Mouse (Mus musculus): Measurements from ENCODE around the gene Ddx4. TPM values are rescaled to one million over a fixed set of nuclear protein-coding genes. Genes with fewer than 3 reads are reported as not detected.
"Not testable (repeated sequence)": the region's sequence is repeated elsewhere in the genome, so short reads cannot be mapped to it uniquely, and the experiment has no call there.

Gene Ddx4
- polyA plus RNA-seq, 1 experiment = not detected

GRCm38 (mm10) chr13:112604411-112604810 lies 47.9 kb downstream of the Ddx4 start:
- H3K4me2 ChIP-seq (ENCODE audit: low read depth) = no peak overlapping the region
- no peak overlapping the region for H3ac ChIP-seq (ENCODE audit: control insufficient read depth, insufficient read length)
- TF ChIP-seq REST (IDR thresholded peaks at IDR 0.05; ENCODE audit: insufficient read depth, insufficient read length) (no peak), MAX (IDR thresholded peaks at IDR 0.05; ENCODE audit: low read depth) (no peak), POLR2A (IDR thresholded peaks at IDR 0.05; ENCODE audit: insufficient read length, low read depth) (no peak), TCF3 (IDR thresholded peaks at IDR 0.05; ENCODE audit: insufficient read length, low read depth) (no peak), USF1 (IDR thresholded peaks at IDR 0.05; ENCODE audit: low read depth) (no peak), E2F4 (IDR thresholded peaks at IDR 0.05; ENCODE audit: insufficient read depth) (no peak), CEBPB (IDR thresholded peaks at IDR 0.05; ENCODE audit: insufficient read depth, poor library complexity, severe bottlenecking) (no peak), SRF (IDR thresholded peaks at IDR 0.05; ENCODE audit: control insufficient read depth, insufficient read length, low read depth) (no peak)
- no peaks in the 10 kb centered on the region for H3K79me2 ChIP-seq (ENCODE audit: control insufficient read depth, insufficient read depth)
- no peak overlapping the region for H3K4me3 ChIP-seq
- peaks cover 21% of the 10 kb centered on the region for H3K27me3 ChIP-seq (ENCODE audit: control insufficient read depth, insufficient read depth, insufficient read length)
- no peaks in the 10 kb centered on the region for H3K36me3 ChIP-seq (ENCODE audit: control insufficient read depth, insufficient read depth)

DNA sequence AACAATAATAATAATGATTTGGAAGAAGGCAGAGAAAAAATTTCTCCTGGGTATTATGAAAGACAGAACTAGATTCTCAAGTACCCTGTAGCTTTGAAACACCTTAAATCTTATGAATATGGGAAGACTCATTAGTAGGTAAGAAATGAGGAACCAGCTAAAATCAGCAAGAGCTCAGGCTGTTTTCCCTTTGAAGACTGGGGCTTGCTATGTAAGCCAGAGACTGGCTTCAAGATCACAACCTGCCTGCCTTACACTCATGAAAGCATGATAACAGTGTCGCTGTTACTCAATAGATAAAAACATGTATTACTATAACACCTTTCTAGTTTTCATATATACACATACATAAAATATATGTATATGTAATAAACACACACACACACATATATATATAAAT lies 48.4 kb downstream of the Ddx4 start:
- Histone ChIP-seq H3K36me3 (ENCODE audit: control insufficient read depth, insufficient read depth) (no peaks in the 10 kb centered on the region), H3K27me3 (ENCODE audit: control insufficient read depth, insufficient read depth, insufficient read length) (peaks cover 21% of the 10 kb centered on the region)

DNA sequence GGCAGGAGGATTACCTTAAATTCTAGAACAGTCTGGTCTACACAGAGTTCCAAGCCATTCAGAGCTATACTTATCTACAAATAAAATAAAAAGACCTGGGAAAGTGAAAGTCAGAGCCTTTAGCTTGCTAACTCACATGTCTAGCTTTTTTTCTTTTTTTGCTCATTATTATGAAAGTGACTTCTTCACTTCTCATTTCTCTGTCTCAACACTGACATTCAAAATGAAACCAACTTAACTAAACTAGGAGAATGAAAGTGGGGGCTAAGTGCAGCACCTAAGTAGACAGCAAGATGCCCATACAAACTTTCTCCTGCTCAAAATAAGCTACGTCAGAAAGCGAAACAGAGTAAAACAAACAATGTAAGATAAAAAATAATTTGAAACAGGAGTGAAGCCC lies 49.7 kb downstream of the Ddx4 start:
- no peak overlapping the region for H3K4me3 ChIP-seq
- H3K36me3 ChIP-seq (ENCODE audit: control insufficient read depth, insufficient read depth) = no peaks in the 10 kb centered on the region
- H3K27me3 ChIP-seq (ENCODE audit: control insufficient read depth, insufficient read depth, insufficient read length) = peaks cover 10% of the 10 kb centered on the region
- H3K4me2 ChIP-seq (ENCODE audit: low read depth) = no peak overlapping the region
- H3ac ChIP-seq (ENCODE audit: control insufficient read depth, insufficient read length) = no peak overlapping the region
- TF ChIP-seq CEBPB (IDR thresholded peaks at IDR 0.05; ENCODE audit: insufficient read depth, poor library complexity, severe bottlenecking) = no peak
- TF ChIP-seq MAX (IDR thresholded peaks at IDR 0.05; ENCODE audit: low read depth) = no peak
- TF ChIP-seq SRF (IDR thresholded peaks at IDR 0.05; ENCODE audit: control insufficient read depth, insufficient read length, low read depth) = no peak
- no peak for TF ChIP-seq E2F4 (IDR thresholded peaks at IDR 0.05; ENCODE audit: insufficient read depth)
- no peak for TF ChIP-seq TCF3 (IDR thresholded peaks at IDR 0.05; ENCODE audit: insufficient read length, low read depth)
- TF ChIP-seq TCF12 (IDR thresholded peaks at IDR 0.05; ENCODE audit: insufficient read depth, poor library complexity, severe bottlenecking) = no peak
- no peak for TF ChIP-seq REST (IDR thresholded peaks at IDR 0.05; ENCODE audit: insufficient read depth, insufficient read length)
- no peak for TF ChIP-seq POLR2A (IDR thresholded peaks at IDR 0.05; ENCODE audit: insufficient read length, low read depth)
- no peak for TF ChIP-seq MYOG (IDR thresholded peaks at IDR 0.05; ENCODE audit: control insufficient read depth in 1 of 3, insufficient read depth in 1 of 3, insufficient read length in 2 of 3, low read depth in 2 of 3)
- no peak for TF ChIP-seq POLR2AphosphoS2 (IDR thresholded peaks at IDR 0.05; ENCODE audit: insufficient read length, low read depth)
- TF ChIP-seq USF1 (IDR thresholded peaks at IDR 0.05; ENCODE audit: low read depth) = no peak
- H3K79me2 ChIP-seq (ENCODE audit: control insufficient read depth, insufficient read depth) = no peaks in the 10 kb centered on the region

More for the DNA sequence above, 48.4 kb downstream of the Ddx4 start:
- TF ChIP-seq SRF (IDR thresholded peaks at IDR 0.05; ENCODE audit: control insufficient read depth, insufficient read length, low read depth) (no peak), MYOG (IDR thresholded peaks at IDR 0.05; ENCODE audit: control insufficient read depth in 1 of 3, insufficient read depth in 1 of 3, insufficient read length in 2 of 3, low read depth in 2 of 3) (no peak), TCF3 (IDR thresholded peaks at IDR 0.05; ENCODE audit: insufficient read length, low read depth) (no peak), POLR2A (IDR thresholded peaks at IDR 0.05; ENCODE audit: insufficient read length, low read depth) (no peak), MAX (IDR thresholded peaks at IDR 0.05; ENCODE audit: low read depth) (no peak), E2F4 (IDR thresholded peaks at IDR 0.05; ENCODE audit: insufficient read depth) (no peak), MYOD1 (IDR thresholded peaks at IDR 0.05; ENCODE audit: control insufficient read depth in 1 of 3, insufficient read length in 2 of 3, low read depth in 2 of 3) (no peak), USF1 (IDR thresholded peaks at IDR 0.05; ENCODE audit: low read depth) (no peak), POLR2AphosphoS2 (IDR thresholded peaks at IDR 0.05; ENCODE audit: insufficient read length, low read depth) (no peak), REST (IDR thresholded peaks at IDR 0.05; ENCODE audit: insufficient read depth, insufficient read length) (no peak), TCF12 (IDR thresholded peaks at IDR 0.05; ENCODE audit: insufficient read depth, poor library complexity, severe bottlenecking) (no peak), CEBPB (IDR thresholded peaks at IDR 0.05; ENCODE audit: insufficient read depth, poor library complexity, severe bottlenecking) (no peak)
- no peaks in the 10 kb centered on the region for H3K79me2 ChIP-seq (ENCODE audit: control insufficient read depth, insufficient read depth)
- no peak overlapping the region for H3K4me2 ChIP-seq (ENCODE audit: low read depth)
- no peak overlapping the region for H3ac ChIP-seq (ENCODE audit: control insufficient read depth, insufficient read length)
- H3K4me3 ChIP-seq = no peak overlapping the region

DNA sequence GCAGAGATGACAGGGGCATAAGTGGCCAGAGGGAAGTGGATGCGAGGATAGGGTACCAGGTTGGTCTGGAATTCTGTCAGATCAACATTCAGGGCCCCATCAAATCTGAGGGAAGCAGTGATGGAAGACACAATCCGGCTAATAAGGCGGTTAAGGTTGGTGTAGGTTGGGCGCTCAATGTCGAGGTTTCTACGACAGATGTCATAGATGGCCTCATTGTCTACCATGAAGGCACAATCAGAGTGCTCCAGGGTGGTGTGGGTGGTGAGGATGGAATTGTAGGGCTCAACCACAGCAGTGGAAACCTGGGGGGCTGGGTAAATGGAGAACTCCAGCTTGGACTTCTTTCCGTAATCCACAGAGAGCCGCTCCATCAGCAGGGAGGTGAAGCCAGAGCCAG lies 58.0 kb downstream of the Ddx4 start, which contains the start of gene Il31ra:
Gene Il31ra (minus strand): TSS at position 101 of the 400 bp plus-strand sequence.
- H3K36me3 ChIP-seq (ENCODE audit: control insufficient read depth, insufficient read depth); H3K4me2 ChIP-seq (ENCODE audit: low read depth); H3K27me3 ChIP-seq (ENCODE audit: control insufficient read depth, insufficient read depth, insufficient read length); H3K4me3 ChIP-seq; H3K79me2 ChIP-seq (ENCODE audit: control insufficient read depth, insufficient read depth); H3ac ChIP-seq (ENCODE audit: control insufficient read depth, insufficient read length): not testable (repeated sequence)

DNA sequence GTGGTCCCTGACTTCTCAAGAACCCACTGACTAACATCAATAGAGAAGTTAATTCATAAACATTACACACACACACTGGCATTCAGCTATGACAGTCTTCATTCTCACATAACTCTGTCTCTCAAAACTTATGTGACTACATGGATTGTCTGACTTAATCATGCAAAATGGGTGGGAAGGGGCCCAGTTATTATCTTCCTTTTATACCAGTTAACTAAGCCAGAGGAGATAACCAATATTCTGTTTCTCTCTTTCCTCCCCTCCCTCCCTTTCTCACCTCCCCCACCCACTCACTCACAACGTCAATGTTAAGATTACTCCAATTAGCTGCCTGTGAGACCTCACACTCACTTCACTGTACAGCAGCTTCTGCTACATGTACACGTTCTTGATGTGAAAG lies 62.0 kb downstream of the Ddx4 start:
- TF ChIP-seq SRF (IDR thresholded peaks at IDR 0.05; ENCODE audit: control insufficient read depth, insufficient read length, low read depth) (no peak), REST (IDR thresholded peaks at IDR 0.05; ENCODE audit: insufficient read depth, insufficient read length) (no peak), USF1 (IDR thresholded peaks at IDR 0.05; ENCODE audit: low read depth) (no peak), E2F4 (IDR thresholded peaks at IDR 0.05; ENCODE audit: insufficient read depth) (no peak), POLR2A (IDR thresholded peaks at IDR 0.05; ENCODE audit: insufficient read length, low read depth) (no peak), MYOG (IDR thresholded peaks at IDR 0.05; ENCODE audit: control insufficient read depth in 1 of 3, insufficient read depth in 1 of 3, insufficient read length in 2 of 3, low read depth in 2 of 3) (no peak), TCF12 (IDR thresholded peaks at IDR 0.05; ENCODE audit: insufficient read depth, poor library complexity, severe bottlenecking) (no peak), CEBPB (IDR thresholded peaks at IDR 0.05; ENCODE audit: insufficient read depth, poor library complexity, severe bottlenecking) (no peak), MYOD1 (IDR thresholded peaks at IDR 0.05; ENCODE audit: control insufficient read depth in 1 of 3, insufficient read length in 2 of 3, low read depth in 2 of 3) (no peak), TCF3 (IDR thresholded peaks at IDR 0.05; ENCODE audit: insufficient read length, low read depth) (no peak), MAX (IDR thresholded peaks at IDR 0.05; ENCODE audit: low read depth) (no peak), POLR2AphosphoS2 (IDR thresholded peaks at IDR 0.05; ENCODE audit: insufficient read length, low read depth) (no peak)

More for the DNA sequence above, 62.0 kb downstream of the Ddx4 start:
- no peak overlapping the region for H3K4me2 ChIP-seq (ENCODE audit: low read depth)
- peaks cover 22% of the 10 kb centered on the region for H3K27me3 ChIP-seq (ENCODE audit: control insufficient read depth, insufficient read depth, insufficient read length)
- no peaks in the 10 kb centered on the region for H3K79me2 ChIP-seq (ENCODE audit: control insufficient read depth, insufficient read depth)
- H3ac ChIP-seq (ENCODE audit: control insufficient read depth, insufficient read length) = no peak overlapping the region
- no peaks in the 10 kb centered on the region for H3K36me3 ChIP-seq (ENCODE audit: control insufficient read depth, insufficient read depth)
- H3K4me3 ChIP-seq = no peak overlapping the region

Measured in myocyte (in vitro differentiated cells).